Mouse (Mus musculus): ENCODE measurements around the gene Olfr1356. TPM values are rescaled to one million over a fixed set of nuclear protein-coding genes. Genes with fewer than 3 reads are reported as not detected.

Gene Olfr1356
- not detected in 2 replicates for polyA plus RNA-seq (2012; rRNA removed)

DNA sequence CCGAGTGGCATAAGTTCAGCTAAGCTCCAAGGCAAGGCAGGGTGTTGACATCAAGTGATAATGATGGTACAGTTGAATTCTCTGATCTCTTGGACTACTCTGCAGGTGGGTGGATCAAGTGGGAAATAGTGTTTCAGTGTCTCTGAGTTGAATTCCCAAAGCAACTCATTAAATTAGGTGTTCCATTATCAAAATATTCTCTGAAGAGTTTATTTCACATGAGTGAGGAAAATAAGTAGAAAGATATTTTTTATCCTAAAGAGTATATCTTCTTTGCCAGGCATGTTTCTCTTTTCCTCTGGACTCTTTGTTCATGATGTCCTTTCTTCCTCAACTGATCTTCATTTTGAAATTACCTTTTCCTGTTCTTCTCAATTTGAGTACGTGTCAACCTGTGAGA, at the start of gene Olfr1356:
TSS of gene Olfr1356 (minus strand) at position 101 of the 400 bp plus-strand sequence.

GRCm38 (mm10) chr10:78875240-78875639, 23.3 kb upstream of the Olfr1356 start, which contains the start of gene Olfr1355:
Gene Olfr1355, plus strand, starts transcription at chr10:78875540.

Other genes with a start within 250 kb of the Olfr1356 start
- not detected in 2 replicates for gene Olfr1357, start 234.1 kb downstream of the Olfr1356 start, polyA plus RNA-seq (2012; rRNA removed)
- gene Casp14, start 133.9 kb downstream of the Olfr1356 start, polyA plus RNA-seq (2012; rRNA removed), result 0.24 TPM in 1 of 2 replicates, not detected in the other
- 0.14 and 0.15 TPM in 2 replicates for gene Ccdc105, start 99.1 kb downstream of the Olfr1356 start, polyA plus RNA-seq (2012; rRNA removed)
- gene Slc1a6, start 71.7 kb downstream of the Olfr1356 start, polyA plus RNA-seq (2012; rRNA removed), result 9.2 and 10.9 TPM in 2 replicates
- not detected in 2 replicates for gene Olfr1355, start 23.4 kb upstream of the Olfr1356 start, polyA plus RNA-seq (2012; rRNA removed)
- gene Olfr1354, start 61.0 kb upstream of the Olfr1356 start, polyA plus RNA-seq (2012; rRNA removed), result not detected in 2 replicates
- not detected in 2 replicates for gene Olfr8, start 98.5 kb upstream of the Olfr1356 start, polyA plus RNA-seq (2012; rRNA removed)
- not detected in 2 replicates for gene Olfr1353, start 111.1 kb upstream of the Olfr1356 start, polyA plus RNA-seq (2012; rRNA removed)
- not detected in 2 replicates for gene Olfr1352, start 128.9 kb upstream of the Olfr1356 start, polyA plus RNA-seq (2012; rRNA removed)
- not detected in 2 replicates for gene Olfr1351, start 160.3 kb upstream of the Olfr1356 start, polyA plus RNA-seq (2012; rRNA removed)
- gene Olfr57, start 176.6 kb upstream of the Olfr1356 start, polyA plus RNA-seq (2012; rRNA removed), result not detected in 2 replicates
- 27.2 and 29.5 TPM in 2 replicates for gene 2610008E11Rik, start 245.4 kb upstream of the Olfr1356 start, polyA plus RNA-seq (2012; rRNA removed)